Mouse (Mus musculus) hindbrain, postnatal 0 days (tissue): ENCODE measurements at regions not wholly inside any gene's neighbourhood (a gene's known extent, or its start where the extent isn't known, plus 50 kb on each side); places are given as distances from the start of the nearest gene placed in this dataset.

Experiments
- ATAC-seq: fragments of 200-750 bp; cut with Nextera tagmentation; 2 replicates; pipeline ENCODE4 v1.8.0; 2017; ENCODE audit warnings: mild to moderate bottlenecking, moderate TSS enrichment, moderate library complexity
- DNase-seq: peaks from one replicate; pipeline ENCODE4 v3.0.0-alpha.2; 2015; ENCODE audit warnings: low spot score
- H3K27ac ChIP-seq: fragments of 300-500 bp; sonication (generic); 2 replicates; pipeline ENCODE4 v1.5.1; 2014; ENCODE audit warnings: mild to moderate bottlenecking
- H3K27me3 ChIP-seq: fragments of 300-500 bp; sonication (generic); 2 replicates; pipeline ENCODE4 v1.6.1; 2014; ENCODE audit warnings: low read length, mixed read lengths; ENCODE audit not compliant: insufficient read depth
- H3K36me3 ChIP-seq: fragments of 300-500 bp; sonication (generic); 2 replicates; pipeline ENCODE4 v1.6.1; 2014; ENCODE audit warnings: low read length, mixed read lengths; ENCODE audit not compliant: insufficient read depth
- H3K4me1 ChIP-seq: fragments of 300-500 bp; sonication (generic); 2 replicates; pipeline ENCODE4 v1.6.1; 2014; ENCODE audit warnings: antibody characterized with exemption, low read length, mixed read lengths; ENCODE audit not compliant: insufficient read depth
- H3K4me2 ChIP-seq: fragments of 300-500 bp; sonication (generic); 2 replicates; pipeline ENCODE4 v1.6.1; 2014; ENCODE audit warnings: low read depth, mild to moderate bottlenecking, low read length, moderate library complexity, mixed read lengths
- H3K4me3 ChIP-seq: fragments of 300-500 bp; sonication (generic); 2 replicates; pipeline ENCODE4 v1.5.1; 2014; ENCODE audit warnings: low read length
- H3K9ac ChIP-seq: fragments of 300-500 bp; sonication (generic); replicated peaks from 2 replicates; pipeline ENCODE4 v1.6.1; 2014; ENCODE audit warnings: mild to moderate bottlenecking, low read length, moderate library complexity, mixed read lengths
- H3K9me3 ChIP-seq: fragments of 300-500 bp; sonication (generic); 2 replicates; pipeline ENCODE4 v1.6.1; 2016; ENCODE audit warnings: low read length, mixed read lengths
- CTCF ChIP-seq: IDR thresholded peaks from 2 replicates; pipeline ENCODE4 v1.5.1; 2016; ENCODE audit warnings: antibody characterized with exemption, control low read depth, low read depth
- WGBS: fragments of 180-500 bp; shearing (Covaris S2); extraction: QIAGEN DNeasy Blood & Tissue Kit; methylation state at CpG from one replicate; pipeline ENCODE4 v1.1.7; 2014; 5-methylcytosine and 5-hydroxymethylcytosine counted together

GRCm38 (mm10) chr15:61142851-61143250, 220.0 kb upstream of the A1bg start:
- Histone ChIP-seq H3K9ac (no peak overlapping the region), H3K9me3 (no peaks in the 10 kb centered on the region), H3K4me3 (no peak overlapping the region), H3K36me3 (no peaks in the 10 kb centered on the region), H3K27ac (no peak overlapping the region), H3K27me3 (no peaks in the 10 kb centered on the region), H3K4me1 (no peaks in the 10 kb centered on the region), H3K4me2 (no peak overlapping the region)
- no peak for TF ChIP-seq CTCF
- WGBS, result 48% methylated on average over 3 of the region's 3 CpGs
- ATAC-seq (no peak), DNase-seq (no peak)

- no peak overlapping the region for H3K4me2 ChIP-seq
- WGBS, result 62% methylated on average over 5 of the region's 5 CpGs
These were observed 216.3 kb upstream of the A1bg start for GRCm38 (mm10) chr15:61139151-61139550.

GRCm38 (mm10) chr15:61136781-61137180, 214.0 kb upstream of the A1bg start:
- no peak overlapping the region for H3K27ac ChIP-seq
- H3K9ac ChIP-seq, result no peak overlapping the region
- H3K4me1 ChIP-seq, result no peaks in the 10 kb centered on the region
- no peak overlapping the region for H3K4me3 ChIP-seq
- H3K4me2 ChIP-seq, result no peak overlapping the region
- no peak for DNase-seq
- H3K27me3 ChIP-seq, result no peaks in the 10 kb centered on the region
- WGBS, result 28% methylated on average over 2 of the region's 2 CpGs
- no peak for TF ChIP-seq CTCF
- no peaks in the 10 kb centered on the region for H3K9me3 ChIP-seq
- H3K36me3 ChIP-seq, result no peaks in the 10 kb centered on the region
- ATAC-seq, result no peak

More at GRCm38 (mm10) chr15:61139151-61139550, 216.3 kb upstream of the A1bg start:
- H3K27me3 ChIP-seq, result no peaks in the 10 kb centered on the region
- ATAC-seq, result no peak
- H3K4me1 ChIP-seq, result no peaks in the 10 kb centered on the region
- H3K9me3 ChIP-seq, result no peaks in the 10 kb centered on the region
- TF ChIP-seq CTCF, result no peak
- no peak overlapping the region for H3K9ac ChIP-seq
- no peaks in the 10 kb centered on the region for H3K36me3 ChIP-seq
- H3K4me3 ChIP-seq, result no peak overlapping the region
- H3K27ac ChIP-seq, result no peak overlapping the region
- DNase-seq, result peak; percentile 33

- Histone ChIP-seq H3K4me1 (no peaks in the 10 kb centered on the region), H3K27ac (no peak overlapping the region), H3K9ac (no peak overlapping the region), H3K4me2 (no peak overlapping the region), H3K36me3 (no peaks in the 10 kb centered on the region), H3K4me3 (no peak overlapping the region), H3K9me3 (no peaks in the 10 kb centered on the region), H3K27me3 (no peaks in the 10 kb centered on the region)
- DNase-seq, result no peak
- ATAC-seq, result no peak
- no peak for TF ChIP-seq CTCF
- WGBS, result 76% methylated on average over 1 of the region's 1 CpGs
These were observed 210.5 kb upstream of the A1bg start for GRCm38 (mm10) chr15:61133316-61133715.

GRCm38 (mm10) chr15:61127971-61128370, 205.2 kb upstream of the A1bg start:
- no peak for ATAC-seq
- WGBS, result 69% methylated on average over 2 of the region's 2 CpGs
- no peak for DNase-seq
- no peaks in the 10 kb centered on the region for H3K9me3 ChIP-seq
- H3K4me2 ChIP-seq, result no peak overlapping the region
- no peaks in the 10 kb centered on the region for H3K27me3 ChIP-seq
- H3K9ac ChIP-seq, result no peak overlapping the region
- H3K36me3 ChIP-seq, result no peaks in the 10 kb centered on the region
- no peaks in the 10 kb centered on the region for H3K4me1 ChIP-seq
- no peak for TF ChIP-seq CTCF
- H3K27ac ChIP-seq, result no peak overlapping the region
- no peak overlapping the region for H3K4me3 ChIP-seq

GRCm38 (mm10) chr15:61127130-61127529, 204.3 kb upstream of the A1bg start:
- Histone ChIP-seq H3K4me2 (no peak overlapping the region), H3K4me1 (no peaks in the 10 kb centered on the region), H3K9ac (no peak overlapping the region), H3K4me3 (no peak overlapping the region), H3K27ac (no peak overlapping the region), H3K9me3 (no peaks in the 10 kb centered on the region), H3K36me3 (no peaks in the 10 kb centered on the region), H3K27me3 (no peaks in the 10 kb centered on the region)
- no peak for DNase-seq
- no peak for ATAC-seq
- no peak for TF ChIP-seq CTCF

- WGBS, result 63% methylated on average over 1 of the region's 1 CpGs
- no peak for TF ChIP-seq CTCF
- DNase-seq (no peak), ATAC-seq (no peak)
- no peak overlapping the region for H3K9ac ChIP-seq
- H3K27me3 ChIP-seq, result no peaks in the 10 kb centered on the region
- no peaks in the 10 kb centered on the region for H3K4me1 ChIP-seq
- H3K4me2 ChIP-seq, result no peak overlapping the region
- H3K27ac ChIP-seq, result no peak overlapping the region
- H3K4me3 ChIP-seq, result no peak overlapping the region
- H3K9me3 ChIP-seq, result no peaks in the 10 kb centered on the region
- H3K36me3 ChIP-seq, result no peaks in the 10 kb centered on the region
These were observed 194.1 kb upstream of the A1bg start for GRCm38 (mm10) chr15:61116912-61117311.
